Mouse (Mus musculus): Measurements from ENCODE around the gene Rnf216.

The Rnf216 gene

DNA sequence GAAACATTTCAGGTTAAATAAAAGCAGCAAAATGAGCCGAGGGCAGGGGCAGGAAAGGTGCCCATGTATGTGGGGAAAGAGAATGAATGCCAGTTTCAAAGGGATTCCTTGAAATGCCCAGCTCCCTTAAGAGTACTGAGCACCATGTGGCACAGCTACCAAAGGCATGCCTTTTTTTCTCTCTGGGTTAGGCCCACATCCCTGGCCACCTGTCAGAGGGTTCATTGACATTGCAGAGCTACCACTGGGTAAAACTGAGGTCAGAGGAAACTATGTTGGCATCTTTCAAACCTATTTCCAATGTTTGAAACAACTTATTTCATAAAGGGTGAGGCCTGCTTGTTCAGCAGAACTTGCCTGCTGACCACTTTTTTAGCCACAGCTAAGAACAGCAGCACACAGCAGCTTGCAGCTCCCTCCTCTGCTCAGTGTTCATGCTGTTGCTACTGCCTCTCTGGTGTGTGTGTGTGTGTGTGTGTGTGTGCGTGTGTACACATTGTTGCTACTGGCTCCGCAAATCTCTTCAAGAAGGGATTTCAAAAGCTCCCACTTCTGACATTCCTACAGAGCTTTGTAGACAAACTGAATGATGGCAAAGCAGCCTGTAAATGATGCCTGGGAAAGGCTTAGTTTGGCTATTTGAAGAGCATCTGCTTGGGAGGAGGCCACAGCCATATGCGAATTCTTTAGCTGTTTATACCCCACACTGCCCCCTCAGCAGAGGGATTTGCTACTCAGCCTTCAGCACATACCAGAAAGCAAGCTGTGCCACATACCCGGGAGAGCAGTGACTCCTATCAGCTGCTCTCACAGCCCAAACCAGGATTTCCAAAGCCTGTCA, 59.4 kb downstream of the Rnf216 start:
- DNase-seq (ENCODE audit: low spot score in 2 of 2) = peak; percentile 41 to 49

DNA sequence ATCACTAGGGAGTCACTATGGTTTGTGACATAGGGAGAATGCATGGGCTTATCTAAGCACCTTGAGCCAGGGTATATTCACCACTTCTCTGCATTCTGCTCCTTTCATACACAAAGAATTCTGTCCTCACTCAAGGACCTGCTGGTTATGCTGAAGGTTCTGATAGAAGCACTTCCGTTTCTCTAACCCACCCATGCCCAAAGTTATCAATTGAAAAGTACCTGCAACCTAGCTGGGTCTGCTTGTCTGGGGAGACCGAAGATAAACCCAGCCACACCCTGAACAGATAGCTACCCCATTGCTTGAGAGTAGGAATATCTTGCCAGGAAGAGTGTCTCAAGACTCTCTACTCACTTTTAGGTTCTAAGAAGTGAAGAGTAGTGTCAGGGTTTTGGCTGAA, 60.1 kb downstream of the Rnf216 start:
- DNase-seq (ENCODE audit: low spot score in 2 of 2) = no peak

DNA sequence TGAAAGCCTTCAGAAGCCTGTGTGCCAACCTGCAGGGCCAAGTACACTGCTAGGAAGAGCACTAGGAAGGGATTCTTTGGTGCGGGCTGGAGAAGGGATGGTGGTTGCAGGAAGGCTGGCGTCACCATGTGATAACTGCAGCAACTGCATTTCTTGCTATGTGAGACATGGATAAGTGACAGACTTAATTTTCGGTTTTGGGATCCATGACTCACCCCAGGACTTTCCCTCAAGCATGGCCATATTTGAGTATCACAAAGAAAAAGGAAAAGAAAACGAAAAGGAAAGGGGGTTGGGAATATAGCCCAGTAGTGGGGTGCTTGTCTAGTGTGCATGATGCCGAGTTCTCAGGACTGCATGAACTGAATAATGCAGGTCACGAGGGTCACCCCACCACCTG, 60.9 kb downstream of the Rnf216 start:
- no peak for DNase-seq (ENCODE audit: low spot score in 2 of 2)

DNA sequence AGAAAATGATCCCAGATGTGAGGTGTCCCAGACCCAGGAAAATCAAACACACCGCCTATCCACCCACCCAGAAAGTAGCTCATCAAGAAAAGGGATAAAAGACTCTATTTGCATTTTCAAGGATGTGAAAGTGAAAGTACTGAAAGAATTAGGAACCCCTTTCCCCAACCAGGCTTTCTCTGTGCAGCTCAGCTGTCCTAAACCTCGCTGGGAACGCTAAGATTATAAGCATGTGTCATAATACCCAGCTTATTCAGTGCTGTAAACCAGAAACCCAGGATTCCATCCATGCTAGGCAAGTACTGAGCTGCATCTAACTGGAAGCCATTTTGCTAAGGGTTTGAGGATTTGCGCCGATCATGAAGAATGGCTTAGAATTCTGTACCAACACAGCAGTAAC, 62.5 kb downstream of the Rnf216 start:
- DNase-seq (ENCODE audit: low spot score in 2 of 2) = no peak

DNA sequence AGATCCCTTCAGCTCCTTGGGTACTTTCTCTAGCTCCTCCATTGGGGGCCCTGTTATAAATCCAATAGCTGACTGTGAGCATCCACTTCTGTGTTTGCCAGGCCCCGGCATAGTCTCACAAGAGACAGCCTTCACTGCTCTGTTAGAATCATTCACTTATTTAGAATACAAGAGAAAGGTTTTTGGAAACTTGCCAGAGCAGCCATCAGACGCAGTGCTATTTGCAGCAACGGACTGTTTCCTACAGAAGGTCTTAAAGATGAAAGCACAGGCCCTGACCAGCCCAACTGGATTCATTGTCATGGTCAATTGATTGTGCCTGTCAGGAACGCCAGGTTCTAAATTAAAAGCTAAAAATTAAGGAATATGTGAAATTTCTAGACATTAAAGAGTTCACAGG, 63.0 kb downstream of the Rnf216 start:
- DNase-seq (ENCODE audit: low spot score in 2 of 2) = no peak

DNA sequence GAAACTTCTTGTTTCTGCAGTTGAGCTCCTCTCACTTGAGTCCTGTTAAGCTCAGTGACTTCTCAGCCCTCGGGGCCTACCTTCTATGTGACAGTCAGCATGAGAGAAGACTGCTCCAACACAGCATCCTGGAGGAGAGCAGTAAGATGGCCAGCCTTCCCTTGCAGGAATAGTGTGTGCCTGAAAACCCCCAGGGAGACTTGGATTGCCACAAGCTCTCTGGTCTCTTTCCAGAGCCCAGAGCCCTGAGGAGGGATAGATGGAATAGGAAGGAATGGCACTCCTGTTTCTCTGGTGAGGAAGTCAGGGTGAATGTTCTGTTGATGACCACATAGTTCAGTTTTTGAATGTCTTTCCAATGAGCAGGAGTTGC, 63.8 kb downstream of the Rnf216 start:
- no peak for DNase-seq (ENCODE audit: low spot score in 2 of 2)

DNA sequence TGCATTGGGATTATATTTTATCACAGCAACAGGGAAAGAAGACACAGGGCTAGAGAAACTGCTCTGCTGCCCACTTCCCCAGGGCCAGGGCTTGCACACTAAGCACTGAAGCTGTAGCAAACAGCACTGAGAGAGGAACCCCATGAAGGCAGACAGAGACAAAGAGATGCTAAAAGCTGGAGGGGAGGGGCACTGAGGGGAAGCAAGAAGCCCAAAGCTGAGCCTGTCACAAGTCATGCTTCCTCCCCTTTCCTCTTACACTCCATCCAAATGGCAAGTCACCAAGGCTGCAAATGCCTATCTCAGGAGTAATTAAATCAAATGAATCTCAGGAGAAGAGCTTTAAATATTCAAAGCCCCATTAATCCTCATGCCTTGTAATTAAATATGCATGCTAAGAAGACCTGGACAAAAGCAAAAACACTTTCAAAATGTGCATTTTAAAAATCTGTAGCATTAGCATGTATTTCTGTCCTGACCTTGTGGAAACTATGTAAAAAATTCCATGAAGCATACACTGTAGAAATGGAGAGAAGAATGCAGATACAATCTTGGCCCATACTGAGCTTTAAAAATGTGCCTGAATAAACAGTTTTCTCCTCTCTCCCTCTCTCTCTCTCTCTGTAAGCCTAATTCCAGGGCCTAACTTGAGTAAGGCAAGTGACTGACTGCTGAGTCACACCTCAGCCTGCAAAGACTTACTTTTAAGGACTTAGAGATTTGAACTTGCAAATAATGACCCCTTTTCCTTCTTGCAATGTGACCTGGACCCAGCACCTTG, 64.4 kb downstream of the Rnf216 start:
- no peak for DNase-seq (ENCODE audit: low spot score in 2 of 2)

DNA sequence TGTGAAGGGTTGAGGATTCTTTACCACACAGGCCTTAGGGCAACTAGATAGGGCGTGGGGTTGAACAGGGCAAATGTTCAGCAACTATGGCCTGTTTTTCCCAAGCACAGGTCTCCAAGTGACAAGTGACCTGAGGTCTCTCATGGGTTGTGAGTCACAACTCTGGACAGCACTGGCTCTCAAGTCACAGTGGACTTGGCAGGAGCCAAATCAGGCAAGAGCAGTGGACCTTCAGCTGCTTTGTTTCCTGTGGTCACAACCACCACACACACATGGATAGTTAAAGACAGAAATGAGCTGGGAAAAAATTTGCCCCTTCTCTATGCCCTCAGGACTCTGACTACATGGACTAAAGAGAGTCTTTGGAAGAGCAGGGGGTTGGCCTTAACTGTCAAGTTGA, 65.2 kb downstream of the Rnf216 start:
- no peak for DNase-seq (ENCODE audit: low spot score in 2 of 2)

DNA sequence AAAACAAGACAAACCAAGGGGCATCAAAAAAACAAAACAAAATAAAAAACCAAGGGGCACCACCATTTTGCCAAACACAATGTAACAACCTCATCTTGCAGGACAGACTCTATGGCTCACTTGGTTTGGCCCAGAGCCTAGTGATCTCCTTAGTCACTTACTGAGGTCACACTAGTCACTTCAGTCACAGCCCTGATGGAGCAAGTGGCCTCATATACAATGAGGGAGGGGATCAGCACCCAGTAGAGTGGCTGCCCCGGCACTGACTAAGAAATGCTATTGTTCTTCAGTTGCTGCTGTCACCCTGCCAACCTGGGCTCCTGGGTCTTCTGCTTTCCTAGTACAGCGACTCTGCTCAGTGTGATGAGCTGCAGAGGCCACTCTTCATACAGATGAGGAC, 68.9 kb downstream of the Rnf216 start:
- no peak for DNase-seq (ENCODE audit: low spot score in 2 of 2)

DNA sequence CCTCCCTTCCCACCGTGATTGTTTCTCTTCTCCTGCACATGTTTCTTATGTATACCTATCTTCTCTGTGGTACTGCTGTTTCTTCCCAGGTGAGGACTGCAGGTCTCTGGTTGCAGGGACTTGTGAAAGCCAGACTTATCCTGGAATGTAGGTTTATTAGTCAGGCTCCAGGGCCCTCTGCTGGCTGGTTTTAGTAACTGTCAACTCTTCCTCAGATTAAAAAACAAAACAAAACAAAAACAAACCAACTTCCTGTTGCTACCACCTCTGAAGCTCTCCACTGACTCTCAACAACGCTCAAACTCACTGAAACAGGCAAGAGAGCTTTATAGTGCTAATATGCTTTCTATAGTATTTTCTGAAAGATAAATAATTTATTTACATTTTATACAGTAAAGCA, 69.5 kb downstream of the Rnf216 start:
- no peak for DNase-seq (ENCODE audit: low spot score in 2 of 2)

DNA sequence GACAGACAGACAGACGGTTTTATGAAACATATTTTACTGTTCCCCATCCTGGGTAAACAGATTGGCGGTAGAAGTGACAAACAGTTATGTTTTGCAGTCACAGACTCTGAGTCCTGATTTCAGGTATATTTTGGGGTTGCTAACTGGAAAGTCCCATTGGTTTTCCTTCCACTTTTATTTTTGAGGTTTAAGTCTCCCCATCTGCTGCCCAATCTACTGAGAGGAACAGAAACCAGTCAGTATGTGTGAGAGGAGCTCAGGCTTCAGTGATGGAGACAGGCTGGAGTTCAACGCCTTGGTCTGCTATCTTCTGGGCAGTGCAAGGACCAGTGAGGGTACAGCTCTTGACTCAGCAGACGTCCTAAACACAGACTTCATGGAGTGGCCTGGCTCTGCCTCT, 74.0 kb downstream of the Rnf216 start:
- no peak for DNase-seq (ENCODE audit: low spot score in 2 of 2)

DNA sequence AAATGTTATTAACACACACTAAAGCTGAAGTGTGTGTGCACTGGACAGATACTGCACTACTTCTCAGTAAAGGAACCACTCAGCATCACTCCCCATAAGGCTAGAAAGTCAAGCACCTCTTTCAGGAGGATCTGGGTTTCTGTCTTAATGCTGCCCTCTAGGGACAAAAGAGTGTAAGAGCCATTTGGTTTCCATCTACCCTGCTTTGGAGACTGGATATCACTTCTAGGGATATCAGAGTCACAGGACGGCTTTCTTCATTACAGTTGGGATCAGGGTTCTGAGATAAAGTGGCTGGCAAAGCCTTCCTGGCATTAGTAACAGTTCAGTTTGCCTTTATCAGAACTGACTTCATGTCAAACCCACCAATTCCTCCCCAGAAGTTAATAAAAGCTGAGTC, 75.6 kb downstream of the Rnf216 start:
- no peak for DNase-seq (ENCODE audit: low spot score in 2 of 2)

DNA sequence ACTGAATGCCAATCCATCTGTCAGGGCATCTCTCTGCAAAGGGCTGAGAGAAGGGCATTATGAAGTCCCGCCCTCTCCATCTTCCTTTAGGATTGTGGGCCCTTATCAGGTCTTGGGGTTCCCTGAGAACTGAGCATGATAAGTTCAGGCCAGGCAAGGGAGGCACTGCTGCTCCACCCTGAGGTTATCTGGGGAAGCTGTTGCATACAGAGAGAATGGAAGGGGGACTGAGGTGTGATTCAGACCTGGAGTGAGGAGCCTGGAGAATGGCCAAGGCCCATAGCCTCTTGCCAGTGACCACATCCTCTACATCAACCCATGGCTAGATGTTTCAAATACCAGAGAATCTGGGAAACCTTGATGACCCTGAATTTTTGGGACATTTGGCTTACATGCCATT, 76.7 kb downstream of the Rnf216 start:
- DNase-seq (ENCODE audit: low spot score in 2 of 2) = no peak

DNA sequence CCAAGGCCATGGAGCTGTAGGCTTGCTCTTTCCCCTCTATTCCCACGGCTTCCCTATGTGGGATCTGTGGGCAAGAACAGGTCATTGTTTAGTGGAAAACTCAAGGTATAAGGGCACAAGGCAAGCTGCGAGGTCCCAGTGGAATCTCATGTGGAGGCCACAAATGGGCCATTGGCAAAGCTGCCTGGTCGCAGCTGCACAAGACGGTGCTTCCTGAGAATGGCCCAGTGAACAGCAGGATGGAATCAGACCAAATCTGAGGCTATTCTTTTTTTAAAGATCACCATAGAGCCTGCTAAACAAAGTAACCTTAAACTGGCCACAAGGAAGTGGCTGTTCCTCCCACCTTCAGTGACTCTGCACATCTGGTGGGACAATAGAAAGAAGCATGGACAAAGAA, 77.5 kb downstream of the Rnf216 start:
- DNase-seq (ENCODE audit: low spot score in 2 of 2) = no peak

DNA sequence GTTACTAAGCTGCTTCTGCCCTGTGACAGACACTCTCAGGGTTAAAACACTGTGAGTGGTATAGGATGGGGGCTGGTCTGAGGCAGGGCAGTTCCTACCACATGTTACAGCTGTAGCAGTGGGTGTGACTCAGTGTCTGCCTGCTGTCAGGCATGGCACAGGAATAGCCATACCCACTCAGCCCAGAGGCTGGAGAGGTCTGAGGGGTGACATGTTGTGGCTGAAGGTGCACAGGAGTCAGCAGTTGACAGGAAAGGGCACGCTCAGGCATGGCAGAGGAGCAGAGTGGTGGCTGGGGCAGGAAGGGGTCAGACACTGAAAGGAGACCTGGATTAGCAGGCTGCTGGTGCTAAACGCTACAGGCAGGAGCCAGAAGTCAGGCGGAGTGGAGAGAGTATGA, 78.7 kb downstream of the Rnf216 start:
- DNase-seq (ENCODE audit: low spot score in 2 of 2) = no peak

DNA sequence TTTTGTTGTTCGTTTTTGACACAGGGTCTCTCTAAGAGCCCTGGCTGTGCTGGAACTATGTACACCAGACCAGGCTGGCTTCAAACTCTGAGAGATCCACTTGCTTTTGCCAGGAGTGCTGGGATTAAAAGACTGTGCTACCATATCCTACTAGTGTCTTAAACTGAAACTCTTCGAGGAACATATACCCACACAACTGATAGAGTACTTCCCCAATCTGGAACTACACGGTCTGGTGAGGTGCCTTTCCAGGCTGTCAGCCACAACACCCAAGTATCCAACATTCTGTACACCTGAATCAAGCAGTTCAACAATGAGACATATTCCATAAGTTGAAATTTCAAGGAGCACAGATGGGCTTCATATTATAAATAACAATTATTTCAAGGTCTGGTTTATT, 79.5 kb downstream of the Rnf216 start:
- DNase-seq (ENCODE audit: low spot score in 2 of 2) = no peak

DNA sequence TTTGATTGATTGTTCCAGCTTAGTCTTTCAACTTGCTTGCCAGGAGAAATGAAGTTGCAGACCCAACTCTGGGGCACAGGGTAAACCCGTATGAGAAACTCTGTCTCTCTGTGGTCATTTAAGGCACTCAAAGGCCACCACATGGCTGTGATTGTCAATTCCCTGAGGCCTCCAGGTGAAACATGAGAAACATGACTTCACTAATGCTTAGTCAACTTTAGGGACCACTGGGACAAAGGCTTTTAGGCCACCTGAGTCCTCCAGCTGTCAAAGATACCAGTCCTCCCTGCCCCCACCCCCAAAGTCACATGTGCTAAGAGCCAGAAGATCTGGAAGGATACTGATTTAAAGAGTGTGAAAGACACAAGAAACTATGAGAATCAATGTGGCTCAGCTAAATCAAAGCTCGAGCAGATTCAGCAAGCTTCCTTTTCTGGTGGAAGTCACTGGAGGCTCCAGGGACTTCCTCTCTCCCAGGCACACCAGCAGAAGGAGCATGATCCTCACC, 80.1 kb downstream of the Rnf216 start:
- no peak for DNase-seq (ENCODE audit: low spot score in 2 of 2)

DNA sequence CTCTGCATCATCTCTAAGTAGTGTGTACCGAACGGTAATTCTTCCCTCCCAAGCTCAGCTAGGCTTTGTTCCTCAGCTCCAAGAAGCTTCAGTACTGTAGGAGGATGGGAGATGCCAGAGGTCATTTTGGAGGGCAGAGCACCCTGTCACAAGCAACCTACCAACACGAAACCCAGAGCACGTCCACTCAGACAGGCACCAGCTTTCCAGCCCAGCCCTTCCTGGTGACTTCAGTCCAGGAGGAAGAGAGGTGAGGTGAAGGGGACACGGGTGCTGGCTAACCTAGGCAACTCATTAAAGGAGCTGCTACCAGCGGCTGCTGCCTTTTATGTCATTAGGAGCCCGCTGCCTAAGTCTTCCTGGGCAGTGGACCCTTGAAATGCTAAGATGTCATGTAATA, 81.1 kb downstream of the Rnf216 start:
- DNase-seq (ENCODE audit: low spot score in 2 of 2) = no peak

DNA sequence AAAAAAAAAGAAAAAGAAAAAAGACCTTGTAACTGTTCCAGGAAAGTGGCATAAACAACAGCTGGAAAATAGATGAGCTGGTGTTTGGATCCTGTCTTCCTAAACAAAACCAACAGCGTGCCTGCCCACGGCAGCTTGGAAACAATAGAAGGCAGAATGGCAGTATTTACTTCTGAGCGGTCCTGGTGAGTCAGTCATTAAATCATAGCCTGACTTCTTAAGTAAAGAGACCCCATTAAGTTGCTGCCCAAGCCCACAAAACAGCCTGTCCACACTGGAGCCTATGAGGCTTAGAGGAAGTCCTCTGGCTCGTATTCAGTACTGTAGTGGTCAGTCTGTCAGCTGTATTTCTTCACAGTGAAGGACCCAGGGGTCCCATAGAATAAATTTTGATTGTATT, 81.6 kb downstream of the Rnf216 start:
- no peak for DNase-seq (ENCODE audit: low spot score in 2 of 2)

DNA sequence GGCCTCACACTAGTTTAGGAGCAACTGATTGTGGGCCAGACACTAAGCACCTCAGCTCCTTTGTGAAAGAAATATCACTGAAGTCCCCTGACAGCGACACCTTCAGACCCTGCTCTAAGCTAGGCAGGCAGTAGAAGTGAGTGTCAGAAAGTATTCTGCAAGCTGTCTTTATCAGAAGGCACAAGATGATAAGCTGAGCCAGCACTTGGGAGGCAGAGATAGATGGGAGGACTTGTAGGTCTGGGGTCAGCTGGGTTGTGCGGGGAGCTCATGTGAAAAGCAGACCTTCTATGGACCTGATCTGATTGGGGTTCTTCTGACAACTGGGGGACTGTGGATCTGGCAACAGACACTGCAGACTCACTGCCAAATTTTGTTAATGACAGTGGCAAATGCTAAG, 88.9 kb downstream of the Rnf216 start:
- no peak for DNase-seq (ENCODE audit: low spot score in 2 of 2)

DNA sequence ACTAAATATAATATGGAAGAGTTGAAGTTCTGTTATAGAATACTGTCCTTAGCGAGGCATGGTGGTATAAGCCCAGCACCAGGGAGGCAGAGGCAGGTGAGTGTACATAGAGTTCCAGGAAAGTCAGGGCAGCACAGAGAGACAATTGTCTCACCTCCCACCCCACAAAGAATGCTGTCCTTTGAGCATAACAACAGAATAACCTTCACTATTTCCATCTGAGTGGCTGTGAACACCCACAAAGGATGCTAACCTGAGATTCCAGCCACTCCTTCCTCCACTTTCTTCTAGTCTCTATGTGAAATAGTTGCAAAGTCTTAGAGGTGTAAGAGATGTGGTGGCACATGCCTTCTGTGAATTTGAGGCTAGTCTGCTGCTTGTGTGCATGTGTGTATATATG, 89.8 kb downstream of the Rnf216 start:
- no peak for DNase-seq (ENCODE audit: low spot score in 2 of 2)

DNA sequence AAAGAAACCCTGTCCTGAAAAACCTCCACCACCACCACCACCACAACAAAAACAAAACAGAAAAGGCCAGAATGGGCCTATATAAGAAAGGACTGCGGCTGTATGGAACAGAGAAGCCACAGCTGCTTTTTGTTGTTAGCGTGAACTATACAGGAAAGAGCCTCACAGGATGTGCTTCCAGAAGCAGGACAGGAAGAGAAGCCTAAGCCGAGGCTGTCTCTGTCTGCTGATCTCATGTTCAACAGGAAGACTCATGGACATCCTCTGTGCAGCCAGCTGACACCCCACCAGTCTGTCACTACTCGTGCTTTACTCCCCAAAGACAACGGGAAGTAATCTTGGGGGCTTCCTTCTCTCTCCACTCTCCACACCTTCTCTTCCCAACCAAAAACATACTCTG, 95.4 kb downstream of the Rnf216 start:
- no peak for DNase-seq (ENCODE audit: low spot score in 2 of 2)

DNA sequence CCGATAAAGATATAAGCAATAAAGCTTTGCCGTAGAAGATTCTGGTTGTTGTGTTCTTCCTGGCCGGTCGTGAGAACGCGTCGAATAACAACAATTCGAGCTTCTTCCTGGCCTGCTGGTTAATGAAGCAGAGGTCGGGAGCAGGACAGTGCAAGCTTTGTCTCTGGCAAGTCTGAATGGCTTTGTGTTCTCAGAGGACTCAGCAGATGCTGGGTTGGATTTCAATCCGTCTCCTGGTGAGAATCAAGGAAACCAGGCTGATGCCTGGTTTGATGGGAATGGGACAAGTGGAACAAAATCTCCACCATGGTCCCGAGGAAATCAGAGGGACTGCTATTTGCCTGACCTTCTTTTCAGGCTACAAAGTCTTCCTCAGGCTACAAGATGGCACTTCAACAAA, 103.4 kb downstream of the Rnf216 start:
- DNase-seq (ENCODE audit: low spot score in 2 of 2) = no peak

Measured in frontal cortex, postnatal 10 days (tissue).